Mouse (Mus musculus): ENCODE data around the gene Gm6583. TPM values are rescaled to one million over a fixed set of nuclear protein-coding genes. Genes with fewer than 3 reads are reported as not detected.
"Not testable (repeated sequence)": the region's sequence is repeated elsewhere in the genome, so short reads cannot be mapped to it uniquely, and the experiment has no call there.

The Gm6583 gene
- polyA plus RNA-seq, 1 experiment = not detected

GRCm38 (mm10) chr5:112327854-112328253 is 28.0 kb downstream of the Gm6583 start:
- Histone ChIP-seq H3K4me1 (ENCODE audit: control insufficient read depth, insufficient read depth, low read length) (peaks cover 16% of the 10 kb centered on the region), H3K4me3 (ENCODE audit: insufficient read depth, low read length) (no peak overlapping the region), H3K27ac (ENCODE audit: insufficient read depth, low read depth, low read length) (no peak overlapping the region)
- TF ChIP-seq CTCF (IDR thresholded peaks at IDR 0.05; ENCODE audit: low read depth, low read length) (no peak), POLR2A (IDR thresholded peaks at IDR 0.05; ENCODE audit: borderline replicate concordance, low read depth, low read length) (no peak)

- TF ChIP-seq POLR2A (IDR thresholded peaks at IDR 0.05; ENCODE audit: borderline replicate concordance, low read depth, low read length) (no peak), CTCF (IDR thresholded peaks at IDR 0.05; ENCODE audit: low read depth, low read length) (no peak)
- H3K4me3 ChIP-seq (ENCODE audit: insufficient read depth, low read length) = peak overlapping the region; percentile 98
- H3K27ac ChIP-seq (ENCODE audit: insufficient read depth, low read depth, low read length) = peak overlapping the region; percentile 41; the same call in 1 of the 2 replicates
- peaks cover 16% of the 10 kb centered on the region for H3K4me1 ChIP-seq (ENCODE audit: control insufficient read depth, insufficient read depth, low read length)
Observed at GRCm38 (mm10) chr5:112326446-112327009, 29.3 kb downstream of the Gm6583 start.

GRCm38 (mm10) chr5:112325546-112326445 is 30.0 kb downstream of the Gm6583 start, which contains the start of gene Tfip11:
Gene Tfip11 (plus strand): TSS chr5:112326358.
- Histone ChIP-seq H3K27ac (ENCODE audit: insufficient read depth, low read depth, low read length) (peak within 1 kb of the TSS; percentile 92), H3K4me3 (ENCODE audit: insufficient read depth, low read length) (peak within 1 kb of the TSS; percentile 98), H3K4me1 (ENCODE audit: control insufficient read depth, insufficient read depth, low read length) (peaks cover 16% of the 10 kb centered on the region)
- TF ChIP-seq CTCF (IDR thresholded peaks at IDR 0.05; ENCODE audit: low read depth, low read length) = no peak
- no peak for TF ChIP-seq POLR2A (IDR thresholded peaks at IDR 0.05; ENCODE audit: borderline replicate concordance, low read depth, low read length)

DNA sequence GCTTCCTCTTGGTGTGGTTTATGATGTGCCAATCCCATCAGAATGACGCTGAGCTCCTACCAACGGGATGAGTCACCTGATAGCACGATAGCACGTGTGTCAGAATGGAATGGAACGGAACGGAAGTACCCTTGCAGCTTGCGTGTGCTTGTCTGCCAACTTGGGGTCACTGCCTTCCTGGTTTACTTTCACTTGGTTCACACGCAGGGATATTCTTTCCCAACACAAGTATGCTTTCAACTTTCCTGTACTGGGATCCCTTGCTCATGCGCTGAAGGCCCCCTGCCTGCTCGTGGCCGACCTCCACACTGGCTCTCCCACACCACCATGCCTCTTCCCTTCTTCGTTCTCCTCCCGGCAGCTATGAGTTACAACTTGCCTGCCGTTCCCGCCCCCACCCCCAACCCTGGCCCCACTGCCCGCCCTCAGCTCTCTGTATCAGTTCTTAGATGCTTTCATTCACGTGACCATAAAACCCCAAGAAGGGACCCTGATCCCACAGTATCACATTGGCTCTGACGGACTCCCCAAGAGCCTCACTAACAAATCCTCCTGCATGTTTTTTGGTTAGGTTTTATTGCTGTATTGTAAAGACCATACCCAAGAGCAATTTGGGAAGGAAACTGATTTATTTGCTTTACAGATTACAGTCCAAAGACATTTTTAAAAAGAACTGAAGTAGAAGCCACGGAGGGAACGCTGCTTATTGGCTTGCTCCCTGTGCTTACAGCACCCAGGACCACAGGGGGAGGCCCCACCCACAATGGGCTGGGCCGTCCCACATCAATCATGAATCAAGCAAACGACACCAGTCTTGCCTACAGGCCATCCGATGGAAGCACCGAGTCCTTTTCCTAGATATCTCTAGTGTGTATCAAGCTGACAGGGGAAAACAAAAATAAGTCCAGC is 30.9 kb downstream of the Gm6583 start:
- Histone ChIP-seq H3K27ac (ENCODE audit: insufficient read depth, low read depth, low read length) (peak overlapping the region; percentile 92), H3K4me1 (ENCODE audit: control insufficient read depth, insufficient read depth, low read length) (peaks cover 16% of the 10 kb centered on the region), H3K4me3 (ENCODE audit: insufficient read depth, low read length) (peak overlapping the region; percentile 60)
- no peak for TF ChIP-seq CTCF (IDR thresholded peaks at IDR 0.05; ENCODE audit: low read depth, low read length)
- no peak for TF ChIP-seq POLR2A (IDR thresholded peaks at IDR 0.05; ENCODE audit: borderline replicate concordance, low read depth, low read length)

GRCm38 (mm10) chr5:112323246-112323645 is 32.6 kb downstream of the Gm6583 start:
- H3K4me1 ChIP-seq (ENCODE audit: control insufficient read depth, insufficient read depth, low read length) = peaks cover 16% of the 10 kb centered on the region
- TF ChIP-seq CTCF (IDR thresholded peaks at IDR 0.05; ENCODE audit: low read depth, low read length) (no peak), POLR2A (IDR thresholded peaks at IDR 0.05; ENCODE audit: borderline replicate concordance, low read depth, low read length) (no peak)
- no peak overlapping the region for H3K27ac ChIP-seq (ENCODE audit: insufficient read depth, low read depth, low read length)
- H3K4me3 ChIP-seq (ENCODE audit: insufficient read depth, low read length) = no peak overlapping the region

GRCm38 (mm10) chr5:112321376-112321775 is 34.5 kb downstream of the Gm6583 start:
- no peak for TF ChIP-seq POLR2A (IDR thresholded peaks at IDR 0.05; ENCODE audit: borderline replicate concordance, low read depth, low read length)
- no peak for TF ChIP-seq CTCF (IDR thresholded peaks at IDR 0.05; ENCODE audit: low read depth, low read length)
- peaks cover 11% of the 10 kb centered on the region for H3K4me1 ChIP-seq (ENCODE audit: control insufficient read depth, insufficient read depth, low read length)
- H3K27ac ChIP-seq (ENCODE audit: insufficient read depth, low read depth, low read length) = no peak overlapping the region
- no peak overlapping the region for H3K4me3 ChIP-seq (ENCODE audit: insufficient read depth, low read length)

DNA sequence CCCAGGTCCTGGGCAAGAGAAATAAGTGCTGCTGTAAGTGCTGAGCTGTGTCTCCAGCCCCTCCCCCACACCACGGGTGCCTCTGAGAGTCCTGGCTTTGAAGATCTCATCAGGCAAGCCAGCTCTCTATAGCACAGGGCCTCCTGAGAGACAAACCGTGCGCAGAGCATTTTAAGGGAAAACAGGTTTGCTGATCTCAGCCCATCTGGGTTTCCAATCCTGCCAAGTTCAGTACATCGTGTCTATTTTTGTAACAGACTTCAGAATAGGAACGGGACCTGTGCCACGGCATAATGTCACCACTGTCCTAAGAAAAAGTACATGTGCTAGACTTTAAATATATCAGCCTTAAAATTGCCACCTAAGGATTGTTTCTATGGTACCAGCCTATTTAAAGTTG is 34.9 kb downstream of the Gm6583 start:
- Histone ChIP-seq H3K4me1 (ENCODE audit: control insufficient read depth, insufficient read depth, low read length) (peaks cover 11% of the 10 kb centered on the region), H3K4me3 (ENCODE audit: insufficient read depth, low read length) (no peak overlapping the region), H3K27ac (ENCODE audit: insufficient read depth, low read depth, low read length) (no peak overlapping the region)
- TF ChIP-seq CTCF (IDR thresholded peaks at IDR 0.05; ENCODE audit: low read depth, low read length) (no peak), POLR2A (IDR thresholded peaks at IDR 0.05; ENCODE audit: borderline replicate concordance, low read depth, low read length) (no peak)

- H3K4me1 ChIP-seq (ENCODE audit: control insufficient read depth, insufficient read depth, low read length) = peaks cover 11% of the 10 kb centered on the region
- no peak overlapping the region for H3K4me3 ChIP-seq (ENCODE audit: insufficient read depth, low read length)
- H3K27ac ChIP-seq (ENCODE audit: insufficient read depth, low read depth, low read length) = no peak overlapping the region
- TF ChIP-seq POLR2A (IDR thresholded peaks at IDR 0.05; ENCODE audit: borderline replicate concordance, low read depth, low read length) = no peak
- TF ChIP-seq CTCF (IDR thresholded peaks at IDR 0.05; ENCODE audit: low read depth, low read length) = no peak
Observed at GRCm38 (mm10) chr5:112320379-112320778, 35.5 kb downstream of the Gm6583 start.

GRCm38 (mm10) chr5:112319343-112319742 is 36.5 kb downstream of the Gm6583 start:
- peaks cover 11% of the 10 kb centered on the region for H3K4me1 ChIP-seq (ENCODE audit: control insufficient read depth, insufficient read depth, low read length)
- H3K4me3 ChIP-seq (ENCODE audit: insufficient read depth, low read length) = not testable (repeated sequence)

More at GRCm38 (mm10) chr5:112319343-112319742, 36.5 kb downstream of the Gm6583 start:
- not testable (repeated sequence) for H3K27ac ChIP-seq (ENCODE audit: insufficient read depth, low read depth, low read length)
